Mouse (Mus musculus): ENCODE measurements around the gene Smo.

The Smo gene
- long read RNA-seq, experiment 1, partial matches to known transcripts, result 7 of 9 reads
- long read RNA-seq, experiment 1, other reads (novel, unspliced or antisense), result 0 of 9 reads
- long read RNA-seq, experiment 2, partial matches to known transcripts, result 7 of 9 reads
- long read RNA-seq, experiment 2, other reads (novel, unspliced or antisense), result 1 of 9 reads

GRCm38 (mm10) chr6:29735336-29735688 is at the start of gene Smo:
Gene Smo (plus strand): TSS chr6:29735503.
- intact Hi-C loops (cut with DNase I), result no loop called here

GRCm38 (mm10) chr6:29685952-29686351 is 49.4 kb upstream of the Smo start:
- intact Hi-C loops (cut with DNase I), result no loop called here

GRCm38 (mm10) chr6:29689458-29689857 is 45.8 kb upstream of the Smo start:
- intact Hi-C loops (cut with DNase I), result no loop called here

- intact Hi-C loops (cut with DNase I), result no loop called here
These were observed 41.4 kb upstream of the Smo start, which contains the start of gene Tspan33 for GRCm38 (mm10) chr6:29693953-29694352. Gene Tspan33 (plus strand): TSS chr6:29694222.

GRCm38 (mm10) chr6:29694375-29695289 is 40.7 kb upstream of the Smo start:
- intact Hi-C loops (cut with DNase I), result no loop called here

- intact Hi-C loops (cut with DNase I), result no loop called here
These were observed 40.0 kb upstream of the Smo start for GRCm38 (mm10) chr6:29695290-29695674.

GRCm38 (mm10) chr6:29695975-29696374 is 39.3 kb upstream of the Smo start:
- intact Hi-C loops (cut with DNase I), result no loop called here

GRCm38 (mm10) chr6:29697139-29697538 is 38.2 kb upstream of the Smo start:
- intact Hi-C loops (cut with DNase I), result no loop called here

- intact Hi-C loops (cut with DNase I), result no loop called here
These were observed 37.8 kb upstream of the Smo start for GRCm38 (mm10) chr6:29697548-29697947.

- intact Hi-C loops (cut with DNase I), result no loop called here
These were observed 36.1 kb upstream of the Smo start for GRCm38 (mm10) chr6:29699085-29699745.

GRCm38 (mm10) chr6:29701051-29701450 is 34.3 kb upstream of the Smo start:
- intact Hi-C loops (cut with DNase I), result no loop called here

GRCm38 (mm10) chr6:29702126-29702525 is 33.2 kb upstream of the Smo start:
- intact Hi-C loops (cut with DNase I), result no loop called here

GRCm38 (mm10) chr6:29704143-29704542 is 31.2 kb upstream of the Smo start:
- intact Hi-C loops (cut with DNase I), result no loop called here

GRCm38 (mm10) chr6:29707902-29708301 is 27.4 kb upstream of the Smo start:
- intact Hi-C loops (cut with DNase I), result no loop called here

GRCm38 (mm10) chr6:29711318-29711717 is 24.0 kb upstream of the Smo start:
- intact Hi-C loops (cut with DNase I), result loop anchor here (2.0 kb wide), 1 partner anchor 47 kb away; no protein-coding TSS in a partner anchor

GRCm38 (mm10) chr6:29712011-29712584 is 23.2 kb upstream of the Smo start:
- intact Hi-C loops (cut with DNase I), result loop anchor here (2.0 kb wide), 1 partner anchor 107 kb away; no protein-coding TSS in a partner anchor

- intact Hi-C loops (cut with DNase I), result no loop called here
These were observed 18.5 kb upstream of the Smo start for GRCm38 (mm10) chr6:29716624-29717365.

- intact Hi-C loops (cut with DNase I), result no loop called here
These were observed 17.8 kb upstream of the Smo start for GRCm38 (mm10) chr6:29717541-29717940.

GRCm38 (mm10) chr6:29717952-29718521 is 17.3 kb upstream of the Smo start:
- intact Hi-C loops (cut with DNase I), result no loop called here

- intact Hi-C loops (cut with DNase I), result no loop called here
These were observed 16.4 kb upstream of the Smo start for GRCm38 (mm10) chr6:29718894-29719329.

GRCm38 (mm10) chr6:29721890-29722289 is 13.4 kb upstream of the Smo start:
- intact Hi-C loops (cut with DNase I), result no loop called here

All from adrenal gland (tissue).